Mouse (Mus musculus) leukemia stem cell, adult 10-12 weeks (primary cell): ENCODE data around the gene 2410137M14Rik. TPM values are rescaled to one million over a fixed set of nuclear protein-coding genes. Genes with fewer than 3 reads are reported as not detected.

Experiments used
- polyA plus RNA-seq: library from polyadenylated mRNA; stranded (reverse); fragments of >175 nt; gene quantifications from 2 replicates; pipeline ENCODE4 v1.2.3, GENCODE M21; 2012; ENCODE audit warnings: low replicate concordance

The 2410137M14Rik gene
- polyA plus RNA-seq: not detected in 2 replicates

GRCm38 (mm10) chr17:36981221-36981813, at the start of gene 2410137M14Rik:
TSS of gene 2410137M14Rik (minus strand) at chr17:36981237.

GRCm38 (mm10) chr17:37022628-37023576, 41.9 kb upstream of the 2410137M14Rik start, which contains the start of gene Mog:
TSS of gene Mog (minus strand) at chr17:37023398.

GRCm38 (mm10) chr17:37000863-37001262, 19.8 kb upstream of the 2410137M14Rik start, which contains the start of gene Zfp57:
TSS of gene Zfp57 (plus strand) at chr17:37001163.

GRCm38 (mm10) chr17:36989437-36989836, 8.4 kb upstream of the 2410137M14Rik start, which contains the start of gene H2-M5:
TSS of gene H2-M5 (minus strand) at chr17:36989537.

GRCm38 (mm10) chr17:36957999-36958743, 22.9 kb downstream of the 2410137M14Rik start, which contains the start of the genes Znrd1 and Znrd1as:
TSS of gene Znrd1 (minus strand) at chr17:36958559.
TSS of gene Znrd1as (plus strand) at chr17:36958592.

GRCm38 (mm10) chr17:36950981-36951947, 29.8 kb downstream of the 2410137M14Rik start, which contains the start of gene Ppp1r11:
TSS of gene Ppp1r11 (minus strand) at chr17:36951741.

GRCm38 (mm10) chr17:36942791-36943471, 38.1 kb downstream of the 2410137M14Rik start, which contains the start of gene Rnf39:
TSS of gene Rnf39 (plus strand) at chr17:36942918.

Other genes starting within 250 kb of the 2410137M14Rik start
- not detected in 2 replicates for gene H2-M10.5, start 208.3 kb downstream of the 2410137M14Rik start, polyA plus RNA-seq
- gene H2-M10.6, start 169.1 kb downstream of the 2410137M14Rik start, polyA plus RNA-seq: not detected in 2 replicates
- 19.6 and 19.7 TPM in 2 replicates for gene Trim26, start 144.1 kb downstream of the 2410137M14Rik start, polyA plus RNA-seq
- 0.34 and 0.50 TPM in 2 replicates for gene Trim15, start 114.0 kb downstream of the 2410137M14Rik start, polyA plus RNA-seq
- 9.5 and 47.5 TPM in 2 replicates for gene Trim10, start 111.7 kb downstream of the 2410137M14Rik start, polyA plus RNA-seq
- not detected in 2 replicates for gene Trim40, start 91.1 kb downstream of the 2410137M14Rik start, polyA plus RNA-seq
- gene Trim31, start 83.1 kb downstream of the 2410137M14Rik start, polyA plus RNA-seq: not detected in 2 replicates
- 0.11 TPM in 1 of 2 replicates, not detected in the other for gene Rnf39, start 38.3 kb downstream of the 2410137M14Rik start, polyA plus RNA-seq
- 87.0 and 326 TPM in 2 replicates for gene Ppp1r11, start 29.5 kb downstream of the 2410137M14Rik start, polyA plus RNA-seq
- gene Znrd1, start 22.7 kb downstream of the 2410137M14Rik start, polyA plus RNA-seq: 1.0 and 4.8 TPM in 2 replicates
- gene Znrd1as, start 22.6 kb downstream of the 2410137M14Rik start, polyA plus RNA-seq: 0.19 TPM in 1 of 2 replicates, not detected in the other
- 0.07 TPM in 1 of 2 replicates, not detected in the other for gene H2-M5, start 8.3 kb upstream of the 2410137M14Rik start, polyA plus RNA-seq
- gene Zfp57, start 19.9 kb upstream of the 2410137M14Rik start, polyA plus RNA-seq: 0.12 and 0.82 TPM in 2 replicates
- not detected in 2 replicates for gene Mog, start 42.2 kb upstream of the 2410137M14Rik start, polyA plus RNA-seq
- gene Gabbr1, start 64.7 kb upstream of the 2410137M14Rik start, polyA plus RNA-seq: 15.3 and 37.9 TPM in 2 replicates
- not detected in 2 replicates for gene Olfr90, start 107.3 kb upstream of the 2410137M14Rik start, polyA plus RNA-seq
- not detected in 2 replicates for gene Olfr91, start 117.0 kb upstream of the 2410137M14Rik start, polyA plus RNA-seq
- gene Olfr92, start 138.9 kb upstream of the 2410137M14Rik start, polyA plus RNA-seq: not detected in 2 replicates
- not detected in 2 replicates for gene Olfr93, start 180.3 kb upstream of the 2410137M14Rik start, polyA plus RNA-seq
- gene Ubd, start 212.7 kb upstream of the 2410137M14Rik start, polyA plus RNA-seq: not detected in 2 replicates
- not detected in 2 replicates for gene Olfr94, start 219.8 kb upstream of the 2410137M14Rik start, polyA plus RNA-seq
- gene Olfr95, start 231.9 kb upstream of the 2410137M14Rik start, polyA plus RNA-seq: not detected in 2 replicates
- gene Olfr96, start 238.9 kb upstream of the 2410137M14Rik start, polyA plus RNA-seq: not detected in 2 replicates